Mouse (Mus musculus) megakaryocyte, adult 5-6 weeks (primary cell): ENCODE measurements around the gene Avpr1b. TPM values are rescaled to one million over a fixed set of nuclear protein-coding genes. Genes with fewer than 3 reads are reported as not detected.
"Not testable (repeated sequence)": the region's sequence is repeated elsewhere in the genome, so short reads cannot be mapped to it uniquely, and the experiment has no call there.

Experiments used
- ATAC-seq: 2 replicates; pipeline ENCODE4 v1.8.0; 2016; ENCODE audit warnings: mild to moderate bottlenecking, inconsistent platforms; ENCODE audit not compliant: poor library complexity, severe bottlenecking
- total RNA-seq, 2 experiments: library from RNA; stranded (forward) in 1 of 2; stranded (reverse) in 1 of 2; fragments of 153-499, 151-499 nt in 1 of 2; fragments of 221-1000, 200-1000 nt in 1 of 2; gene quantifications; 2 replicates each; pipeline versions ENCODE4 v1.2.3 to v1.2.4; 2015 to 2017

Gene Avpr1b
- total RNA-seq, 2 experiments from 2014 or later = not detected

- ATAC-seq = no peak
These were observed 17.6 kb downstream of the Avpr1b start for GRCm38 (mm10) chr1:131616546-131617220.

GRCm38 (mm10) chr1:131618576-131618975 lies 19.5 kb downstream of the Avpr1b start:
- no peak for ATAC-seq

GRCm38 (mm10) chr1:131619348-131619747 lies 20.3 kb downstream of the Avpr1b start:
- ATAC-seq = no peak

- ATAC-seq = no peak
These were observed 24.6 kb downstream of the Avpr1b start for GRCm38 (mm10) chr1:131623644-131624043.

GRCm38 (mm10) chr1:131624175-131624835 lies 25.3 kb downstream of the Avpr1b start:
- ATAC-seq = no peak

GRCm38 (mm10) chr1:131626200-131626599 lies 27.2 kb downstream of the Avpr1b start:
- no peak for ATAC-seq

GRCm38 (mm10) chr1:131632216-131632615 lies 33.2 kb downstream of the Avpr1b start:
- not testable (repeated sequence) for ATAC-seq

GRCm38 (mm10) chr1:131634495-131634894 lies 35.5 kb downstream of the Avpr1b start:
- no peak for ATAC-seq

- peak; percentile 91 for ATAC-seq
These were observed 38.9 kb downstream of the Avpr1b start, which contains the start of gene Ctse for GRCm38 (mm10) chr1:131637791-131638540. Gene Ctse (plus strand): TSS chr1:131638306.

GRCm38 (mm10) chr1:131638541-131639421 lies 39.7 kb downstream of the Avpr1b start:
- ATAC-seq = peak; percentile 79

- ATAC-seq = no peak
These were observed 41.0 kb downstream of the Avpr1b start for GRCm38 (mm10) chr1:131640062-131640461.

GRCm38 (mm10) chr1:131641565-131641964 lies 42.5 kb downstream of the Avpr1b start:
- ATAC-seq = no peak

- no peak for ATAC-seq
These were observed 43.2 kb downstream of the Avpr1b start for GRCm38 (mm10) chr1:131642251-131642650.

GRCm38 (mm10) chr1:131652670-131653443 lies 53.8 kb downstream of the Avpr1b start:
- no peak for ATAC-seq

- no peak for ATAC-seq
These were observed 56.6 kb downstream of the Avpr1b start for GRCm38 (mm10) chr1:131655601-131656000.

GRCm38 (mm10) chr1:131657945-131658354 lies 58.9 kb downstream of the Avpr1b start:
- peak; percentile 93 for ATAC-seq

GRCm38 (mm10) chr1:131659512-131660085 lies 60.6 kb downstream of the Avpr1b start:
- ATAC-seq = no peak

- ATAC-seq = no peak
These were observed 61.2 kb downstream of the Avpr1b start for GRCm38 (mm10) chr1:131660266-131660665.

- no peak for ATAC-seq
These were observed 61.9 kb downstream of the Avpr1b start for GRCm38 (mm10) chr1:131660716-131661472.
